Mouse (Mus musculus): ENCODE data around the gene Bpifb2.

GRCm38 (mm10) chr2:153851030-153851360, 23.9 kb upstream of the Bpifb2 start:
- TF ChIP-seq ZC3H11A (IDR thresholded peaks at IDR 0.05; ENCODE audit: borderline replicate concordance, low read depth, low read length) (no peak), MAFK (IDR thresholded peaks at IDR 0.05; ENCODE audit: insufficient read depth, low read depth, low read length) (no peak), CHD2 (IDR thresholded peaks at IDR 0.05; ENCODE audit: low read depth, low read length) (no peak), ZNF384 (IDR thresholded peaks at IDR 0.05; ENCODE audit: low read depth, low read length) (no peak)

Measured in ES-E14 (cell line).